Comparison of ENCODE assay signal across 9 mouse cellular contexts in the genomic region with DNA sequence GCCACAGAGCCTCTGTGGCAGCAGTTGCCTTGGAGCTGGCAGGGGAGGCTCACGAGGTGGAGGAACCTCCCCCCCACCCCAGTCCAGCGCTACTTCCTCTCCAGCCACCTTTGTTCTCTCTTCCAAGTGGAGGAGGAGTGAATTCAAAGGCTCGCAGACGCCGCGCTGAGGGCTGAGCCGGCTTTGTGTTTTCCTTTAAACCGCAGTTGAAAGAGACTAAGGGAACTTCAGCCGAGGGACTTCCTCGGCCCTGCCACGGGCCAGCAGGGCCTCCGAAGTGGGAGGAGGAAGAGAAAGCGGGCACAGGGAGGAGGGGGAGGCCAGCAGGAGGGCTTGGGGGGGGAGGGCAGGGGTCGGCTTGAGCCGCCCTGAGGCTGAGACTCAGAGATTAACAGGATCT. TPM values are rescaled to one million over a fixed set of nuclear protein-coding genes. Genes with fewer than 3 reads are reported as not detected.
DNase-seq lines count a peak whose midpoint lies in the region; ATAC-seq and TF ChIP-seq lines count a peak whose summit lies in the region.
"Had no signal": no experiment of that assay in that cellular context is flagged by ENCODE, and none has a peak within 500 bp of the region (broad histone marks: within the 10 kb centered on the region; RNA-seq: fewer than 3 reads in every experiment).

No protein-coding gene starts in this region.

- peak overlapping the region; percentile 30 for H3K4me2 ChIP-seq in lung, embryonic 16.5 days (ENCODE audit: low read depth, low read length)
- H3K4me2 ChIP-seq in lung, postnatal 0 days (replicated peaks; ENCODE audit: low read depth, low read length): no peak overlapping the region; the same call in 1 of the 2 replicates
- H3K4me2 ChIP-seq in stomach, embryonic 16.5 days (ENCODE audit: low read depth, low read length): peak overlapping the region; percentile 19; the same call in 1 of the 2 replicates
- H3K4me2 ChIP-seq in liver, embryonic 11.5 days: no peak overlapping the region; the same call in 1 of the 2 replicates

- H3K4me3 ChIP-seq in lung, embryonic 16.5 days (ENCODE audit: low read length): 0 out of 2 replicates have a peak overlapping the region, but pooled peaks have one; percentile 1
- no peak overlapping the region for H3K4me3 ChIP-seq in lung, postnatal 0 days (ENCODE audit: low read depth, low read length)
- H3K4me3 ChIP-seq in stomach, embryonic 16.5 days (replicated peaks; ENCODE audit: low read length): no peak overlapping the region
- H3K4me3 ChIP-seq in liver, embryonic 11.5 days (ENCODE audit: low read depth, low read length): no peak overlapping the region

- DNase-seq in lung, postnatal 14 days: no peak
- peak; percentile 16 for DNase-seq in lung, postnatal 0 days (ENCODE audit: low spot score)
- DNase-seq in cerebellum, adult 9-11 months: no peak
- no peak for DNase-seq in liver, embryonic 11.5 days (ENCODE audit: low spot score)
- DNase-seq in layer of hippocampus, postnatal 14 days (ENCODE audit: low spot score in 2 of 2): no peak

- no peaks in the 10 kb centered on the region for H3K36me3 ChIP-seq in lung, embryonic 16.5 days (ENCODE audit: control insufficient read depth, insufficient read depth, low read length)
- H3K36me3 ChIP-seq in lung, postnatal 0 days (ENCODE audit: insufficient read depth, low read length): no peaks in the 10 kb centered on the region
- no peaks in the 10 kb centered on the region for H3K36me3 ChIP-seq in stomach, embryonic 16.5 days (ENCODE audit: control insufficient read depth, insufficient read depth, low read length)
- no peaks in the 10 kb centered on the region for H3K36me3 ChIP-seq in liver, embryonic 11.5 days (ENCODE audit: control insufficient read depth, insufficient read depth, low read length)

- WGBS in lung, embryonic 16.5 days: under 1% methylated on average over 15 of the region's 15 CpGs
- WGBS in lung, postnatal 0 days: 2% methylated on average over 15 of the region's 15 CpGs
- 2% methylated on average over 15 of the region's 15 CpGs for WGBS in stomach, embryonic 16.5 days
- WGBS in liver, embryonic 11.5 days: under 1% methylated on average over 15 of the region's 15 CpGs

- H3K9ac ChIP-seq in lung, embryonic 16.5 days (ENCODE audit: low read length): no peak overlapping the region
- no peak overlapping the region for H3K9ac ChIP-seq in lung, postnatal 0 days (replicated peaks; ENCODE audit: low read depth)
- no peak overlapping the region for H3K9ac ChIP-seq in stomach, embryonic 16.5 days (ENCODE audit: low read length)
- H3K9ac ChIP-seq in liver, embryonic 11.5 days (ENCODE audit: low read depth, low read length): no peak overlapping the region
- H3K9ac ChIP-seq: liver, embryonic 14.5 days had no signal

- peak; percentile 66; the same call in 1 of the 2 replicates for ATAC-seq in lung, embryonic 16.5 days (ENCODE audit: low read depth)
- peak; percentile 84 to 87 for ATAC-seq in hematopoietic stem cell, adult 5-6 weeks (replicated peaks in 1 of 2; ENCODE audit: insufficient read depth in 1 of 2, low FRiP score in 2 of 2, low TSS enrichment in 1 of 2, low read depth in 1 of 2, poor library complexity in 2 of 2, severe bottlenecking in 2 of 2)
- no peak for ATAC-seq in lung, postnatal 0 days
- ATAC-seq in stomach, embryonic 16.5 days (ENCODE audit: insufficient read depth, low FRiP score): no peak
- no peak for ATAC-seq in liver, embryonic 11.5 days (replicated peaks; ENCODE audit: low FRiP score)

- TF ChIP-seq EP300 in lung, postnatal 0 days (IDR thresholded peaks at IDR 0.05): no peak

- no peaks in the 10 kb centered on the region for H3K27me3 ChIP-seq in lung, embryonic 16.5 days (ENCODE audit: control insufficient read depth, insufficient read depth, low read depth, low read length)
- no peaks in the 10 kb centered on the region for H3K27me3 ChIP-seq in lung, postnatal 0 days (replicated peaks; ENCODE audit: insufficient read depth, low read length)
- 0 out of 2 replicates have a peak, but pooled peaks cover 2% of the 10 kb centered on the region for H3K27me3 ChIP-seq in stomach, embryonic 16.5 days (ENCODE audit: control insufficient read depth, insufficient read depth, low read length)
- peaks cover 23% of the 10 kb centered on the region for H3K27me3 ChIP-seq in liver, embryonic 11.5 days (replicated peaks; ENCODE audit: control insufficient read depth, insufficient read depth, low read length)

- H3K4me1 ChIP-seq in lung, embryonic 16.5 days (replicated peaks; ENCODE audit: control insufficient read depth, insufficient read depth, low read length): peaks cover 5% of the 10 kb centered on the region; the same call in 1 of the 2 replicates
- no peaks in the 10 kb centered on the region for H3K4me1 ChIP-seq in lung, postnatal 0 days (ENCODE audit: insufficient read depth, low read depth, low read length)
- peaks cover 12% of the 10 kb centered on the region for H3K4me1 ChIP-seq in stomach, embryonic 16.5 days (ENCODE audit: control insufficient read depth, insufficient read depth, low read length)
- peaks cover 11% of the 10 kb centered on the region for H3K4me1 ChIP-seq in liver, embryonic 11.5 days (replicated peaks; ENCODE audit: control insufficient read depth, insufficient read depth, low read length)

- H3K27ac ChIP-seq in lung, embryonic 16.5 days (ENCODE audit: low read length): no peak overlapping the region
- H3K27ac ChIP-seq in lung, postnatal 0 days (ENCODE audit: low read length): no peak overlapping the region
- H3K27ac ChIP-seq in stomach, embryonic 16.5 days (ENCODE audit: low read length): peak overlapping the region; percentile 18; the same call in 1 of the 2 replicates
- no peak overlapping the region for H3K27ac ChIP-seq in liver, embryonic 11.5 days (ENCODE audit: low read depth, low read length)
- H3K27ac ChIP-seq: liver, embryonic 14.5 days had no signal

- no peak for TF ChIP-seq CTCF in lung, postnatal 0 days (IDR thresholded peaks at IDR 0.05)

- no peaks in the 10 kb centered on the region for H3K9me3 ChIP-seq in lung, embryonic 16.5 days (ENCODE audit: control insufficient read depth, low read length)
- H3K9me3 ChIP-seq in lung, postnatal 0 days (ENCODE audit: low read length): no peaks in the 10 kb centered on the region
- no peaks in the 10 kb centered on the region for H3K9me3 ChIP-seq in stomach, embryonic 16.5 days (replicated peaks; ENCODE audit: control insufficient read depth, low read length)
- H3K9me3 ChIP-seq in liver, embryonic 11.5 days (ENCODE audit: control insufficient read depth, low read length): no peaks in the 10 kb centered on the region

RNA-seq across cellular contexts. Expression of gene 1700025C18Rik, which starts 43.0 kb away (rescaled TPM):
- polyA plus RNA-seq in lung, embryonic 16.5 days (2015; fragmentation: Nextera tagmentation; extraction: Ambion mirVana): not detected in 2 replicates
- not detected in 2 replicates for total RNA-seq in hematopoietic stem cell, adult 5-6 weeks (2017)
- not detected in 2 replicates for polyA plus RNA-seq in lung, postnatal 0 days (2015; fragmentation: Nextera tagmentation; extraction: Ambion mirVana)
- not detected in 2 replicates for polyA plus RNA-seq in stomach, embryonic 16.5 days (2015; fragmentation: Nextera tagmentation; extraction: Ambion mirVana)
- not detected in 2 replicates for polyA plus RNA-seq in liver, embryonic 11.5 days (2014; fragmentation: Nextera tagmentation; extraction: Ambion mirVana)
- total RNA-seq in layer of hippocampus, postnatal 14 days (2021): not detected
- polyA plus RNA-seq: liver, embryonic 14.5 days had no signal

Comparison
In these comparisons a context has a peak if more than half of its experiments do, and no peak if none do; other contexts are left out.
1. ATAC-seq: peak in lung, embryonic 16.5 days (single experiment) and hematopoietic stem cell, adult 5-6 weeks (2 of 2); none in lung, postnatal 0 days (single experiment), stomach, embryonic 16.5 days (single experiment) and liver, embryonic 11.5 days (single experiment).
2. H3K4me2 ChIP-seq: peak in lung, embryonic 16.5 days (single experiment) and stomach, embryonic 16.5 days (single experiment); none in lung, postnatal 0 days (single experiment) and liver, embryonic 11.5 days (single experiment).